Mouse (Mus musculus): ENCODE results near the gene Ddx39. TPM values are rescaled to one million over a fixed set of nuclear protein-coding genes. Genes with fewer than 3 reads are reported as not detected.

The Ddx39 gene
- total and polyA plus RNA-seq, 3 experiments, result 272 to 304 (median 279) TPM

- TF ChIP-seq SIN3A (IDR thresholded peaks at IDR 0.05; ENCODE audit: low read length) (peak; percentile 28; the same call in 1 of the 2 replicates), USF2 (IDR thresholded peaks at IDR 0.05; ENCODE audit: borderline replicate concordance in 1 of 2, insufficient read depth in 1 of 2, low read depth in 1 of 2, low read length in 2 of 2) (no peak), TBP (IDR thresholded peaks at IDR 0.05; ENCODE audit: low read depth, low read length) (0 out of 2 replicates have a peak, but pooled peaks have one; percentile 15), MYB (IDR thresholded peaks at IDR 0.05; ENCODE audit: low read depth, low read length) (no peak), ZKSCAN1 (IDR thresholded peaks at IDR 0.05; ENCODE audit: low read depth, low read length) (no peak), CHD2 (IDR thresholded peaks at IDR 0.05; ENCODE audit: low read length) (no peak), TCF12 (IDR thresholded peaks at IDR 0.05; ENCODE audit: low read depth, low read length) (no peak), E2F4 (IDR thresholded peaks at IDR 0.05; ENCODE audit: borderline replicate concordance, low read depth, low read length) (no peak), CTCF (IDR thresholded peaks at IDR 0.05 in 2 of 3, conservative IDR thresholded peaks at IDR 0.05 in 1 of 3; ENCODE audit: control insufficient read depth in 1 of 3, insufficient read depth in 1 of 3, low read depth in 2 of 3, low read length in 3 of 3, poor library complexity in 1 of 3, severe bottlenecking in 1 of 3) (no peak), ZMIZ1 (IDR thresholded peaks at IDR 0.05; ENCODE audit: low read depth, low read length) (no peak), RCOR1 (IDR thresholded peaks at IDR 0.05; ENCODE audit: low read depth, low read length) (peak; percentile 63), EP300 (IDR thresholded peaks at IDR 0.05; ENCODE audit: low read depth in 1 of 2, low read length in 2 of 2) (peak; percentile 33 to 38; a peak in 2 of 4 replicates)
Measured at GRCm38 (mm10) chr8:83765663-83766062, 50.7 kb downstream of the Ddx39 start (continued).

- Histone ChIP-seq H3K27ac (ENCODE audit: control insufficient read depth, low read depth, low read length) (peak overlapping the region; percentile 82), H3K4me1 (ENCODE audit: control insufficient read depth in 1 of 2, insufficient read depth in 2 of 2, low read length in 2 of 2) (peaks cover 21 to 53% of the 10 kb centered on the region in 2 experiments), H3K4me3 (ENCODE audit: control insufficient read depth in 1 of 2, insufficient read depth in 1 of 2, low read depth in 2 of 2, low read length in 2 of 2) (no peak overlapping the region), H3K36me3 (ENCODE audit: control insufficient read depth in 1 of 2, insufficient read depth in 2 of 2, low read length in 2 of 2) (peaks cover 0 to 29% of the 10 kb centered on the region in 2 experiments; a peak in 2 of 4 replicates), H3K9ac (ENCODE audit: control insufficient read depth, low read depth, low read length, poor library complexity, severe bottlenecking) (no peak overlapping the region), H3K9me3 (replicated peaks; ENCODE audit: insufficient read depth, low read length) (no peaks in the 10 kb centered on the region), H3K79me2 (ENCODE audit: control insufficient read depth, insufficient read depth, low read length, poor library complexity) (no peaks in the 10 kb centered on the region), H3K27me3 (ENCODE audit: control insufficient read depth in 1 of 2, insufficient read depth in 2 of 2, low read length in 2 of 2) (no peaks in the 10 kb centered on the region)
- TF ChIP-seq ZNF384 (IDR thresholded peaks at IDR 0.05; ENCODE audit: low read depth, low read length) (no peak), TAL1 (IDR thresholded peaks at IDR 0.05; ENCODE audit: low read length) (peak; percentile 49; the same call in 1 of the 2 replicates), UBTF (IDR thresholded peaks at IDR 0.05; ENCODE audit: borderline replicate concordance, insufficient read depth, low read depth, low read length) (no peak), NRF1 (IDR thresholded peaks at IDR 0.05; ENCODE audit: insufficient read depth, low read depth, low read length, poor library complexity, severe bottlenecking) (no peak), POLR2A (IDR thresholded peaks at IDR 0.05; ENCODE audit: control insufficient read depth in 1 of 2, insufficient read depth in 1 of 2, low read depth in 1 of 2, low read length in 2 of 2, poor library complexity in 1 of 2) (no peak), USF1 (IDR thresholded peaks at IDR 0.05; ENCODE audit: low read depth, low read length) (peak; percentile 55), RAD21 (IDR thresholded peaks at IDR 0.05; ENCODE audit: low read depth, low read length) (no peak), MXI1 (IDR thresholded peaks at IDR 0.05; ENCODE audit: low read depth, low read length) (no peak), SMC3 (IDR thresholded peaks at IDR 0.05; ENCODE audit: low read depth, low read length) (no peak), GATA1 (IDR thresholded peaks at IDR 0.05; ENCODE audit: low read depth, low read length) (0 out of 2 replicates have a peak, but pooled peaks have one; percentile 11), JUND (IDR thresholded peaks at IDR 0.05; ENCODE audit: low read depth, low read length) (no peak), ETS1 (IDR thresholded peaks at IDR 0.05; ENCODE audit: low read depth, low read length) (peak; percentile 72), SIN3A (IDR thresholded peaks at IDR 0.05; ENCODE audit: low read length) (no peak; the same call in 1 of the 2 replicates), BHLHE40 (IDR thresholded peaks at IDR 0.05; ENCODE audit: borderline replicate concordance, low read depth, low read length) (peak; percentile 53), KAT2A (conservative IDR thresholded peaks at IDR 0.05; ENCODE audit: low read depth, low read length) (no peak), MAZ (IDR thresholded peaks at IDR 0.05; ENCODE audit: low read depth, low read length) (no peak), RCOR1 (IDR thresholded peaks at IDR 0.05; ENCODE audit: low read depth, low read length) (peak; percentile 89), MYC (IDR thresholded peaks at IDR 0.05; ENCODE audit: low read depth, low read length) (no peak), TCF12 (IDR thresholded peaks at IDR 0.05; ENCODE audit: low read depth, low read length) (peak; percentile 71), EP300 (IDR thresholded peaks at IDR 0.05; ENCODE audit: low read depth in 1 of 2, low read length in 2 of 2) (peak; percentile 58 to 74), NELFE (IDR thresholded peaks at IDR 0.05; ENCODE audit: low read depth, low read length) (no peak), ZKSCAN1 (IDR thresholded peaks at IDR 0.05; ENCODE audit: low read depth, low read length) (no peak), CTCF (IDR thresholded peaks at IDR 0.05 in 2 of 3, conservative IDR thresholded peaks at IDR 0.05 in 1 of 3; ENCODE audit: control insufficient read depth in 1 of 3, insufficient read depth in 1 of 3, low read depth in 2 of 3, low read length in 3 of 3, poor library complexity in 1 of 3, severe bottlenecking in 1 of 3) (no peak)
- peak; percentile 60 for DNase-seq (ENCODE audit: low read depth, low spot score)
Measured at GRCm38 (mm10) chr8:83767442-83767841, 52.5 kb downstream of the Ddx39 start.
